Mouse (Mus musculus): ENCODE data around the gene Pcf11.

GRCm38 (mm10) chr7:92653329-92653728 lies 16.4 kb downstream of the Pcf11 start:
- TF ChIP-seq CTCF (IDR thresholded peaks at IDR 0.05; ENCODE audit: low read depth, low read length) (no peak), POLR2A (IDR thresholded peaks at IDR 0.05; ENCODE audit: borderline replicate concordance, low read depth, low read length) (no peak)
